Mouse (Mus musculus) heart, adult 11 months (tissue): ENCODE results near the gene Rbm4b.
A peak's percentile ranks its signal among the peaks of the same experiment; 100 is the strongest.

Experiments used
- DNase-seq: peaks from one replicate; pipeline ENCODE4 v3.0.0; 2022

Rbm4b gene

GRCm38 (mm10) chr19:4756193-4756911 is at the start of gene Rbm4b:
Gene Rbm4b (plus strand): TSS chr19:4756497.
- peak; percentile 100 for DNase-seq

- DNase-seq = peak; percentile 30
Measured at GRCm38 (mm10) chr19:4708765-4709164, 47.5 kb upstream of the Rbm4b start.

- DNase-seq = peak; percentile 78
Measured at GRCm38 (mm10) chr19:4711098-4711600, 45.1 kb upstream of the Rbm4b start, which contains the start of gene Sptbn2. Gene Sptbn2 (plus strand): TSS chr19:4711167.

- DNase-seq = peak; percentile 66
Measured at GRCm38 (mm10) chr19:4711601-4712155, 44.6 kb upstream of the Rbm4b start.

GRCm38 (mm10) chr19:4712156-4712780 is 44.0 kb upstream of the Rbm4b start:
- DNase-seq = peak; percentile 78

- peak; percentile 54 for DNase-seq
Measured at GRCm38 (mm10) chr19:4712781-4713526, 43.3 kb upstream of the Rbm4b start.

- peak; percentile 83 for DNase-seq
Measured at GRCm38 (mm10) chr19:4713886-4714285, 42.4 kb upstream of the Rbm4b start.

GRCm38 (mm10) chr19:4716756-4717155 is 39.5 kb upstream of the Rbm4b start:
- peak; percentile 55 for DNase-seq

GRCm38 (mm10) chr19:4717281-4717680 is 39.0 kb upstream of the Rbm4b start:
- DNase-seq = peak; percentile 57

GRCm38 (mm10) chr19:4718716-4719115 is 37.6 kb upstream of the Rbm4b start:
- peak; percentile 79 for DNase-seq

GRCm38 (mm10) chr19:4719351-4719764 is 36.9 kb upstream of the Rbm4b start:
- peak; percentile 85 for DNase-seq

GRCm38 (mm10) chr19:4720112-4720511 is 36.2 kb upstream of the Rbm4b start:
- DNase-seq = peak; percentile 65

- peak; percentile 81 for DNase-seq
Measured at GRCm38 (mm10) chr19:4720671-4721244, 35.5 kb upstream of the Rbm4b start.

GRCm38 (mm10) chr19:4729186-4729585 is 27.1 kb upstream of the Rbm4b start:
- DNase-seq = no peak

GRCm38 (mm10) chr19:4733052-4733451 is 23.2 kb upstream of the Rbm4b start:
- DNase-seq = no peak

- no peak for DNase-seq
Measured at GRCm38 (mm10) chr19:4737866-4738265, 18.4 kb upstream of the Rbm4b start.

GRCm38 (mm10) chr19:4739053-4739452 is 17.2 kb upstream of the Rbm4b start:
- peak; percentile 83 for DNase-seq

GRCm38 (mm10) chr19:4739762-4740161 is 16.5 kb upstream of the Rbm4b start:
- peak; percentile 73 for DNase-seq

- no peak for DNase-seq
Measured at GRCm38 (mm10) chr19:4741482-4741881, 14.8 kb upstream of the Rbm4b start.

- peak; percentile 61 for DNase-seq
Measured at GRCm38 (mm10) chr19:4742229-4742628, 14.1 kb upstream of the Rbm4b start.

- no peak for DNase-seq
Measured at GRCm38 (mm10) chr19:4743524-4743923, 12.8 kb upstream of the Rbm4b start.

GRCm38 (mm10) chr19:4744026-4744425 is 12.3 kb upstream of the Rbm4b start:
- DNase-seq = peak; percentile 82

- peak; percentile 89 for DNase-seq
Measured at GRCm38 (mm10) chr19:4745057-4745456, 11.2 kb upstream of the Rbm4b start.
